Mouse (Mus musculus) E14TG2a.4 (cell line): Measurements from ENCODE around the gene Vamp5.

Experiments used
- CTCF ChIP-seq: conservative IDR thresholded peaks from 2 replicates; pipeline ENCODE4 v1.5.1; 2014; ENCODE audit warnings: low read length
- NANOG ChIP-seq: IDR thresholded peaks from 2 replicates; pipeline ENCODE4 v1.6.1; 2014; ENCODE audit warnings: borderline replicate concordance, low read length, mixed read lengths

DNA sequence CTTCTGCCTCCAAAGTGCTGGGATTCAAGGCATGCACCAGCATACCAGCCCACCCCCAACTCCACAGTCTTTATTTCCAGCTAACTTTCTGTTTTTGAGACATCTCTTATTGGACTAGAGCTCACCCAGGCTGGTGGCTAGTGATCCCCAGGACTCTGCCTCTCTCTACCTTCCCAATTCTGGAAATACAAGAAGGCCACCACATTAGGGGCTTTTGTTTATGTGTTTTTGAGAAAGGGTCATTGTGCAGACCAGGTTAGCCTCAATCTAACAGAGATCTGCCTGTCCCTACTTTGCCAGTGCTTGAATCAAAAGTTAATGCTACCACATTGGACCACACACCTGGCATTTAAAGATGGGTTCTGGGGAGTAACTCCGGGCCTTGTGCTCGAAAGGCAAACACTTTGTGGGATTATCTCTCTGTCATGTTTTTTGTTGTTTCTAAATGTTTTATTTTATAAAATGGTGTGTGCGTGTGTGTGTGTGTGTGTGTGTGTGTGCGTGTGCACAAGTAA, 12.8 kb downstream of the Vamp5 start:
- TF ChIP-seq CTCF (no peak), NANOG (no peak)
